Mouse (Mus musculus): ENCODE measurements around the gene Homer2. TPM values are rescaled to one million over a fixed set of nuclear protein-coding genes. Genes with fewer than 3 reads are reported as not detected.

The Homer2 gene
- polyA plus RNA-seq, 1 experiment from 2014 or later = 29.3 TPM

DNA sequence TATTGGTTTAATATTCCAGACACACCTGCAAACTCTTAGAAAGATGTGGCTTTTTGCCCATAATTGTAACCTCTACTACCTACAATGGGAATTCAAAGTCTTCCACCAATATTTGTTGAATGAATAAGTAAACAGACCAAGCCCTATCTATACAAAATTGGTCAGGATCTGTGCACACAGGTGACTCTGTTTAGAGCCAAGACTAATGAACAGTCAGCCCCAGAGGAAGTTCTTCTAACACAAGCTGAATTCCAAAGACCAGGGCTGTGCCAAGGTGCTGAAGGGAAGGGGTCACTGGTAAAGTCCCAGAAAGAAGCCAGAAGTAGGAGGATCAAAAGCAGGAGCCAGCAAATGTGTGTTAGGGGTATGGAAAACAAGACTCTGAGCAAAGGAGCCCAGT, 838 bp upstream of the Homer2 start:
- no peak overlapping the region for H3K4me2 ChIP-seq (ENCODE audit: low read depth, low read length)
- peak; percentile 50; the same call in 1 of the 2 replicates for ATAC-seq (ENCODE audit: low read depth)
- H3K9me3 ChIP-seq (ENCODE audit: control insufficient read depth, low read length) = no peaks in the 10 kb centered on the region
- no peaks in the 10 kb centered on the region for H3K36me3 ChIP-seq (ENCODE audit: control insufficient read depth, insufficient read depth, low read length)
- no peak overlapping the region for H3K9ac ChIP-seq (ENCODE audit: low read length)
- no peak overlapping the region for H3K4me3 ChIP-seq (ENCODE audit: low read length)
- peaks cover 17% of the 10 kb centered on the region for H3K27me3 ChIP-seq (ENCODE audit: control insufficient read depth, insufficient read depth, low read depth, low read length)
- peaks cover 9% of the 10 kb centered on the region; the same call in 1 of the 2 replicates for H3K4me1 ChIP-seq (replicated peaks; ENCODE audit: control insufficient read depth, insufficient read depth, low read length)
- H3K27ac ChIP-seq (ENCODE audit: low read length) = peak overlapping the region; percentile 59; the same call in 1 of the 2 replicates

DNA sequence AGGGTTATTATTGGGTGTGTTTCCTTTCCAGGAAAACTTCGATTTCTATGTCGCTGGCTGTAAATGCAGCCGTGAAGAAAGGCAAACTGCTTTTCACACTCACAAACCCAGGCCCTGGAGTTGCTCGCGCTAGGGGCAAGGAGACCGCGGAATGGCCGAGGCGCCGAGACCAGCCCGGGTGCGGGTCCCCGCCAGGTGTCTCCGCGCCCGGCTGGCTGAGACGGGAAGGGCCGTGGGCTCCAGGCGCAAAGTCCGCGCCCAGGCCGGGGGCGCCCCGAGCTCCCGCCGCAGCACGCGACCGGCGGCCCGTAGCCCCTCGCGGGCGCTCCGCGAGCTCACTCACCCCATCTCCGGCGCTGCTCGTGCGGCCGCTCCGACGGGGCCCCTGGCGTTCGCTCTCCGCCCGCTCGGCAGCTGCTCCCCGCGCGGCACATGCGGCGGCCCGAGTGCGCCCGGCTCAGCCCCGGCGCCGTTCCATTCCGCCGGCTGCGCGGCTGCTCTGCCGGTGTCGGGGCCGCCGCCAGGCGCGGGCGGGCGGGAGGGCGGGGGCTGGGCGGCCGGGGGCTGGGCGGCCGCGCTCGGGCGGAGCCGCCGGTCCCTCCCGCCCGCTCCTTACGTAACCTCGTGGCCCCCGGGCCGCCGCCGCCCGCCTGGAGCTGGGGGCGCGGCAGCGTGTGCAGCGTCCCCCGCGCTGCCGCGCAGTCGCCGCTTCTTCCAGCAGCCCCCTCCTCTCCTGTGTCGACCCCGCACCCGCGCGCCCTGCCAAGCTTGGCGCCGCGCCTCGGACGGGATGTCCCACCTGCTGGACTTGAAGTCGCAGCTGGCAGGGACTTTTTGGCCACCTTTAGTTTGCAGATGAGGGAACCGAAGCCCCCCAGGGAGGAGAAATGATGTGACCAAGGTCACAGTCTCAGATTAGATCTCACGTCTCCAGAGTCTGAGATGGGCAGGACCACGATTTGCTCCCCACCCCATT, 623 bp downstream of the Homer2 start:
- H3K4me1 ChIP-seq (replicated peaks; ENCODE audit: control insufficient read depth, insufficient read depth, low read length) = peaks cover 9% of the 10 kb centered on the region; the same call in 1 of the 2 replicates
- H3K4me3 ChIP-seq (ENCODE audit: low read length) = peak overlapping the region; percentile 65
- no peaks in the 10 kb centered on the region for H3K9me3 ChIP-seq (ENCODE audit: control insufficient read depth, low read length)
- H3K27ac ChIP-seq (ENCODE audit: low read length) = peak overlapping the region; percentile 53
- H3K36me3 ChIP-seq (ENCODE audit: control insufficient read depth, insufficient read depth, low read length) = no peaks in the 10 kb centered on the region
- ATAC-seq (ENCODE audit: low read depth) = peak; percentile 70
- WGBS = under 1% methylated on average over 89 of the region's 114 CpGs
- H3K9ac ChIP-seq (ENCODE audit: low read length) = peak overlapping the region; percentile 74
- H3K27me3 ChIP-seq (ENCODE audit: control insufficient read depth, insufficient read depth, low read depth, low read length) = peaks cover 17% of the 10 kb centered on the region
- peak overlapping the region; percentile 96 for H3K4me2 ChIP-seq (ENCODE audit: low read depth, low read length)

DNA sequence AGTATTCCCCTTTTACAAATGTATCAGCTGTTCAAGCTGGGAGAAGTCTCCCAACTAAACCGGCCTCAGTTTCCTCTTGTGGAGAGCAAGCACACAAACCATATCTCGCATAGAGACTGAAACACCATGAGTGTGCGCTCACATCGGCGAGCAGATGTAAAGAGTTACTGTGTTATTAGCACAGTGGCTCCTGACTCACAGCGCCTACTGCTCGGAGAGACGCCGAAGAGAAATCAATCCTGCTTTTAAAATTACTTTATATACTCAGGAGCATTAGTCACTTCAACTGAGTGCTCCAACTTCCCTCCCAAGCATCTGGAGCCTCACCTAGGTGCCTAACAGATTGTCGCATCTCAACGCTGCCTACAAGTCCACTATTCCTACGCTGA, 1.3 kb downstream of the Homer2 start:
- 23% methylated on average over 12 of the region's 12 CpGs for WGBS
- peak overlapping the region; percentile 65 for H3K4me3 ChIP-seq (ENCODE audit: low read length)
- H3K9me3 ChIP-seq (ENCODE audit: control insufficient read depth, low read length) = no peaks in the 10 kb centered on the region
- H3K4me1 ChIP-seq (replicated peaks; ENCODE audit: control insufficient read depth, insufficient read depth, low read length) = peaks cover 9% of the 10 kb centered on the region; the same call in 1 of the 2 replicates
- peaks cover 17% of the 10 kb centered on the region for H3K27me3 ChIP-seq (ENCODE audit: control insufficient read depth, insufficient read depth, low read depth, low read length)
- H3K36me3 ChIP-seq (ENCODE audit: control insufficient read depth, insufficient read depth, low read length) = no peaks in the 10 kb centered on the region
- H3K4me2 ChIP-seq (ENCODE audit: low read depth, low read length) = peak overlapping the region; percentile 96
- peak; percentile 16; the same call in 1 of the 2 replicates for ATAC-seq (ENCODE audit: low read depth)
- peak overlapping the region; percentile 53 for H3K27ac ChIP-seq (ENCODE audit: low read length)
- peak overlapping the region; percentile 74 for H3K9ac ChIP-seq (ENCODE audit: low read length)

DNA sequence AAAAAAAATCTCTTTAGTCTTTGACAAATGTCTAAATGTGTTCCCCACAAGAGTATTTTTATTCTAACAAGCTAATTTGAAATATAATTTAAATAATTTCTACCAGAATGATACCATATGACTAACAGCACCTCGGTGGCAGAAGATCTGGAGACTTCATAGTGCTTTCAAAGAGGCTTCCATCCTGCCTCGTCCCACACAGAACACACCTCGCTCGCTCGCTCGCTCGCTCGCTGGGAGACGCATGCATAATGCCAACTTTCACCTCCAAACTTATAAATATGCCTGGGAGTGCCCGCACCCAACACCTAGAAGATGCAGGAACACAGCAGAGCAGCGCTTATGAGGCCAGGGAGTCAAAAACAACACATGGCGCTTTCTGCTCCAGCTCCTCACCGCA, 9.0 kb downstream of the Homer2 start:
- no peak overlapping the region for H3K27ac ChIP-seq (ENCODE audit: low read length)
- no peaks in the 10 kb centered on the region for H3K27me3 ChIP-seq (ENCODE audit: control insufficient read depth, insufficient read depth, low read depth, low read length)
- no peak overlapping the region for H3K9ac ChIP-seq (ENCODE audit: low read length)
- no peaks in the 10 kb centered on the region for H3K4me1 ChIP-seq (replicated peaks; ENCODE audit: control insufficient read depth, insufficient read depth, low read length)
- H3K9me3 ChIP-seq (ENCODE audit: control insufficient read depth, low read length) = no peaks in the 10 kb centered on the region
- no peak overlapping the region for H3K4me2 ChIP-seq (ENCODE audit: low read depth, low read length)
- ATAC-seq (ENCODE audit: low read depth) = no peak
- no peak overlapping the region for H3K4me3 ChIP-seq (ENCODE audit: low read length)
- no peaks in the 10 kb centered on the region for H3K36me3 ChIP-seq (ENCODE audit: control insufficient read depth, insufficient read depth, low read length)
- 87% methylated on average over 13 of the region's 13 CpGs for WGBS

DNA sequence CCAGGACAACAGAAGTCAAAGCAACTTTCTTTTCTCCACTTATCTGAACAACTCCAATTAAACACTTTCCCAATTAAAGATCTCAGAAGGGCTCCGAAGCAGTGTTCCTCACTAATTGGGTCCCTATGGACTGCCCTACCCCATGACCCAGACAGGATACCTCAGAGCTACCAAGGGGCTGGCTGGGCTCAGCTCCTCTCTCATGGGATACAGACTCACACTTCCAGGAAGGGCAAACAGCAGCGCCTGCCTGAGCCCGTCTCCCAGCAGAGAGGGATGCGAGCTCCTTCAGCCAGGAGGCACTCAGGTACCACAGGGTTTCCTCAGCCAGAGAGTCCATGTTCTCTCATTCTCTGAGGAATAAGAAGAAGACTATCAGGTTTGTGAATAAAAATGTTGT, 9.4 kb downstream of the Homer2 start:
- no peaks in the 10 kb centered on the region for H3K36me3 ChIP-seq (ENCODE audit: control insufficient read depth, insufficient read depth, low read length)
- WGBS = 69% methylated on average over 4 of the region's 4 CpGs

DNA sequence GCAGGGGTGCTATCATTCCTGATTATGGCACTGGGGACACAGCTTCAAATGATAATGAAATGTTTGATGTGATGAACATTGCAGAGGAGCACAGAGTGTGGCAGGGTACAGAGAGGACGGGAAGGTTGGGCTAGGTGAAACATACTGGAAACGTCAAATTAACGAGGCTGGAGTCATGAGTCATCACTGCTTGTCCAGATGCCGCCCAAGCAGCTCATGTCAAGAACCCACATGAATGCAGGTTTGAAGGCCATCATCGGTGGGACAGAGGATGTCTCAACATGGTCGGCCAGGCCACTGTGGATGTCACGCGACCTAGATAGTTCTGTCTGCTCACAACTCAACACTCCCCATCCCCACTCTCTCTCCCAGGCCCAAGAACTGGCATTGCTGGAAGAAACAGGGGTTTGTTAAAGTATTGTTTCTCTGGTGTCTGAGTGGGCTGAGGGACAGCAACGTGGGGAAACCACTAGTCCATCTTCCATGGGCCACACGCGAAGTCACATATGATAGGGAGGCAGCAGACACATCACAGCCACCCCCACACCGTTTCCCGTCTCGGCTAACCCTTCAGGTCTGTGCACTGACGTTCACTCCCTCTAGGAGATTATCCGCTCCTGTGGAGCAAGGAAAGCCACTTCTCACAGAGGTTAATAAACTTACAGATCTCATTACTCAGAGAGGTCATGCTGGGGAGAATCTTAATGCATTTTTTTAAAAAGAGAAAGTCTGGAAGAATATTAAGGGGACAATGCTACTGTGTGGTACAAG, 11.4 kb downstream of the Homer2 start:
- no peaks in the 10 kb centered on the region for H3K4me1 ChIP-seq (replicated peaks; ENCODE audit: control insufficient read depth, insufficient read depth, low read length)
- H3K27me3 ChIP-seq (ENCODE audit: control insufficient read depth, insufficient read depth, low read depth, low read length) = no peaks in the 10 kb centered on the region
- ATAC-seq (ENCODE audit: low read depth) = no peak
- no peaks in the 10 kb centered on the region for H3K9me3 ChIP-seq (ENCODE audit: control insufficient read depth, low read length)
- WGBS = 79% methylated on average over 16 of the region's 16 CpGs
- H3K4me2 ChIP-seq (ENCODE audit: low read depth, low read length) = no peak overlapping the region
- H3K27ac ChIP-seq (ENCODE audit: low read length) = no peak overlapping the region
- H3K4me3 ChIP-seq (ENCODE audit: low read length) = no peak overlapping the region
- no peak overlapping the region for H3K9ac ChIP-seq (ENCODE audit: low read length)
- H3K36me3 ChIP-seq (ENCODE audit: control insufficient read depth, insufficient read depth, low read length) = no peaks in the 10 kb centered on the region

More for the DNA sequence above, 9.4 kb downstream of the Homer2 start:
- H3K27me3 ChIP-seq (ENCODE audit: control insufficient read depth, insufficient read depth, low read depth, low read length) = no peaks in the 10 kb centered on the region
- ATAC-seq (ENCODE audit: low read depth) = no peak
- no peaks in the 10 kb centered on the region for H3K9me3 ChIP-seq (ENCODE audit: control insufficient read depth, low read length)
- H3K27ac ChIP-seq (ENCODE audit: low read length) = no peak overlapping the region
- no peaks in the 10 kb centered on the region for H3K4me1 ChIP-seq (replicated peaks; ENCODE audit: control insufficient read depth, insufficient read depth, low read length)
- H3K4me3 ChIP-seq (ENCODE audit: low read length) = no peak overlapping the region
- H3K4me2 ChIP-seq (ENCODE audit: low read depth, low read length) = no peak overlapping the region
- no peak overlapping the region for H3K9ac ChIP-seq (ENCODE audit: low read length)

DNA sequence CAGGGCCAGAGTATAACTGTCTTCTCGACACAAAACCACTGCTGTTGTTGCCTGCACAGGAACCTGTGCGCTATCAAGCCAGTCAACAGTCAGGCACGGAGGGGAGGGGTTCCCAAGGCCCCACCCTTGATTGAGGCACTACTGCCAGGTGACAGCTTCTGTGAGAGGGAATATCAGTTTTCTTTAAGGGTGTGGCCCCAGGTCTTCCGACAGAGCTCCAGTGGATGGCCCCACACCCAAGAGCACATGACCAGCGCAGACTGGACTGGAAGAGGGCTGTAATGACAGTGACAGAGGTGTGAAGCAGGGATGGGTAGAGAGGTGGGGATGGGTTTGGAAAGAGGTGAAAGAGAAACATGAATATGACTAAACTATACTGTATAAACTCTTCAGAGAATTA, 16.3 kb downstream of the Homer2 start:
- no peak overlapping the region for H3K4me3 ChIP-seq (ENCODE audit: low read length)
- H3K27me3 ChIP-seq (ENCODE audit: control insufficient read depth, insufficient read depth, low read depth, low read length) = no peaks in the 10 kb centered on the region
- no peak overlapping the region for H3K27ac ChIP-seq (ENCODE audit: low read length)
- 75% methylated on average over 5 of the region's 5 CpGs for WGBS
- H3K4me2 ChIP-seq (ENCODE audit: low read depth, low read length) = no peak overlapping the region
- ATAC-seq (ENCODE audit: low read depth) = no peak
- H3K9me3 ChIP-seq (ENCODE audit: control insufficient read depth, low read length) = no peaks in the 10 kb centered on the region
- no peak overlapping the region for H3K9ac ChIP-seq (ENCODE audit: low read length)
- H3K4me1 ChIP-seq (replicated peaks; ENCODE audit: control insufficient read depth, insufficient read depth, low read length) = no peaks in the 10 kb centered on the region
- H3K36me3 ChIP-seq (ENCODE audit: control insufficient read depth, insufficient read depth, low read length) = no peaks in the 10 kb centered on the region

DNA sequence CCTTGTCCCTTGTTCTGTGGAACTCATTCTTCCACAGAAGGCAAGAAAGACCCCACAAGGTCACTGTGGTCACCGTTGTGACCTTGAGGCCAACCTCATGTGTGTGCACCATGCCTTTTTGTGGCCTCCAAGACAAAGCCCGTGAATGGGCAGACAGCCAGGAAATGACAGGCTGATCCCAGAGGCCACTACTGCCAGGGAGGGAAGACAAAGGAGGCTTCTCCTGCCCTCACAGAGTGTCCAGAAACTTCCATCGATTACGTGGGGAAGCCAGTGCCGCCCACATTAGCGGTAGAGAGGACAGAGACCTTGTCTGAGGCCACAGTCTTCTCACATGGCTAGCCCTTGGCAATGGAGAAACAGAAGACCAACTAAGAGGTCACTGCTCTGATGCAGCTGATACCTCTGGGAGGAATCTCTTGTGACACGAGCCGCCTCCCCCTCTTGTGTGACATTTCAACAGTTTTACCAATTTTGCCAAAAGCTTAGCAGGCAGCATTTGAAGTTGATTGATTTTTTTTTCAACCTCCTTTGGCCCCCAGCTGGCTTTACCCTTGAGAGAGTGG, 18.1 kb downstream of the Homer2 start:
- Histone ChIP-seq H3K27ac (ENCODE audit: low read length) (no peak overlapping the region), H3K4me1 (replicated peaks; ENCODE audit: control insufficient read depth, insufficient read depth, low read length) (peaks cover 6% of the 10 kb centered on the region; the same call in 1 of the 2 replicates), H3K9ac (ENCODE audit: low read length) (no peak overlapping the region), H3K27me3 (ENCODE audit: control insufficient read depth, insufficient read depth, low read depth, low read length) (no peaks in the 10 kb centered on the region), H3K9me3 (ENCODE audit: control insufficient read depth, low read length) (no peaks in the 10 kb centered on the region), H3K36me3 (ENCODE audit: control insufficient read depth, insufficient read depth, low read length) (no peaks in the 10 kb centered on the region), H3K4me2 (ENCODE audit: low read depth, low read length) (no peak overlapping the region), H3K4me3 (ENCODE audit: low read length) (no peak overlapping the region)
- no peak for ATAC-seq (ENCODE audit: low read depth)
- 69% methylated on average over 8 of the region's 8 CpGs for WGBS

DNA sequence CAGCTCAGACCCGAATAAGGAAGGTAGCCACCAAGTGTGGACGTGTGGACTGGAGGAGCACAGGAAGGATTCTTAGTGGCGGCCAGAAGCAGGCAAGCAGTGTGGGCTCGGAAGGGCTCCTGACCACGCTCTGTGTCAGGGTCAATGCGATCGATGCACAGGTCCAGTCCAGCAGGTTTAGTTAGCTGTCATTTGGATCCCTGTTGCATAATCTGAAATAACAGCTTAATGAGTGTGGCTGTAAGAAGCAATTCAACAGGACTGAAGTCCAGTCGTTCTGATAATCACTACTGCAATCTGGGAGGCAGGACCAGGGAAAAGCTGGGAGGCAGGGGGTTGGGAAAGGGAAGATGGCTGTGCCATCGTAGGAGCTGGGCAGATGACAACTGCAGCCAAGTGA, 18.9 kb downstream of the Homer2 start:
- Histone ChIP-seq H3K4me3 (ENCODE audit: low read length) (no peak overlapping the region), H3K27me3 (ENCODE audit: control insufficient read depth, insufficient read depth, low read depth, low read length) (no peaks in the 10 kb centered on the region), H3K27ac (ENCODE audit: low read length) (no peak overlapping the region), H3K4me1 (replicated peaks; ENCODE audit: control insufficient read depth, insufficient read depth, low read length) (peaks cover 7% of the 10 kb centered on the region; the same call in 1 of the 2 replicates), H3K9me3 (ENCODE audit: control insufficient read depth, low read length) (no peaks in the 10 kb centered on the region), H3K36me3 (ENCODE audit: control insufficient read depth, insufficient read depth, low read length) (no peaks in the 10 kb centered on the region), H3K4me2 (ENCODE audit: low read depth, low read length) (no peak overlapping the region), H3K9ac (ENCODE audit: low read length) (no peak overlapping the region)
- ATAC-seq (ENCODE audit: low read depth) = no peak
- 76% methylated on average over 9 of the region's 9 CpGs for WGBS

All from lung, embryonic 16.5 days (tissue).